Mouse (Mus musculus): ENCODE results near the gene Mpz. TPM values are rescaled to one million over a fixed set of nuclear protein-coding genes. Genes with fewer than 3 reads are reported as not detected.

The Mpz gene
- polyA plus RNA-seq, 1 experiment: 0.47 TPM

GRCm38 (mm10) chr1:171109620-171110019, 40.9 kb upstream of the Mpz start:
- TF ChIP-seq POLR2A (IDR thresholded peaks at IDR 0.05; ENCODE audit: low read depth, low read length) (no peak), CTCF (IDR thresholded peaks at IDR 0.05; ENCODE audit: extremely low read depth, insufficient read depth, insufficient read length, insufficient replicate concordance) (no peak)
- Histone ChIP-seq H3K4me3 (ENCODE audit: extremely low read depth, insufficient read depth, insufficient read length) (no peak overlapping the region), H3K36me3 (ENCODE audit: control insufficient read depth, insufficient read depth, low read length) (no peaks in the 10 kb centered on the region), H3K4me1 (ENCODE audit: control insufficient read depth, insufficient read depth, insufficient read length) (peaks cover 6% of the 10 kb centered on the region; the same call in 1 of the 2 replicates), H3K27ac (ENCODE audit: insufficient read depth, low read length) (no peak overlapping the region), H3K27me3 (ENCODE audit: control insufficient read depth, insufficient read depth, low read length) (no peaks in the 10 kb centered on the region)
- 85% methylated on average over 9 of the region's 9 CpGs for WGBS
- no peak for DNase-seq (ENCODE audit: low read depth in 1 of 2, low spot score in 2 of 2)

- Histone ChIP-seq H3K27ac (ENCODE audit: insufficient read depth, low read length) (no peak overlapping the region), H3K4me1 (ENCODE audit: control insufficient read depth, insufficient read depth, insufficient read length) (peaks cover 6% of the 10 kb centered on the region; the same call in 1 of the 2 replicates), H3K27me3 (ENCODE audit: control insufficient read depth, insufficient read depth, low read length) (no peaks in the 10 kb centered on the region), H3K4me3 (ENCODE audit: extremely low read depth, insufficient read depth, insufficient read length) (peak overlapping the region; percentile 81; the same call in 1 of the 2 replicates), H3K36me3 (ENCODE audit: control insufficient read depth, insufficient read depth, low read length) (no peaks in the 10 kb centered on the region)
- no peak for DNase-seq (ENCODE audit: low read depth in 1 of 2, low spot score in 2 of 2)
- TF ChIP-seq CTCF (IDR thresholded peaks at IDR 0.05; ENCODE audit: extremely low read depth, insufficient read depth, insufficient read length, insufficient replicate concordance) (no peak), POLR2A (IDR thresholded peaks at IDR 0.05; ENCODE audit: low read depth, low read length) (no peak)
- WGBS: 45% methylated on average over 15 of the region's 15 CpGs
Measured at GRCm38 (mm10) chr1:171110659-171111019, 39.9 kb upstream of the Mpz start.

GRCm38 (mm10) chr1:171111020-171111780, 39.3 kb upstream of the Mpz start:
- TF ChIP-seq CTCF (IDR thresholded peaks at IDR 0.05; ENCODE audit: extremely low read depth, insufficient read depth, insufficient read length, insufficient replicate concordance) (peak; percentile 95), POLR2A (IDR thresholded peaks at IDR 0.05; ENCODE audit: low read depth, low read length) (no peak)
- peak; percentile 82 to 93 for DNase-seq (ENCODE audit: low read depth in 1 of 2, low spot score in 2 of 2)

GRCm38 (mm10) chr1:171111781-171112575, 38.5 kb upstream of the Mpz start:
- H3K4me1 ChIP-seq (ENCODE audit: control insufficient read depth, insufficient read depth, insufficient read length): peaks cover 6% of the 10 kb centered on the region; the same call in 1 of the 2 replicates

More at GRCm38 (mm10) chr1:171111020-171111780, 39.3 kb upstream of the Mpz start:
- Histone ChIP-seq H3K27me3 (ENCODE audit: control insufficient read depth, insufficient read depth, low read length) (no peaks in the 10 kb centered on the region), H3K4me3 (ENCODE audit: extremely low read depth, insufficient read depth, insufficient read length) (peak overlapping the region; percentile 81), H3K27ac (ENCODE audit: insufficient read depth, low read length) (peak overlapping the region; percentile 51), H3K36me3 (ENCODE audit: control insufficient read depth, insufficient read depth, low read length) (no peaks in the 10 kb centered on the region), H3K4me1 (ENCODE audit: control insufficient read depth, insufficient read depth, insufficient read length) (peaks cover 6% of the 10 kb centered on the region; the same call in 1 of the 2 replicates)
- WGBS: under 1% methylated on average over 38 of the region's 38 CpGs

GRCm38 (mm10) chr1:171112986-171113385, 37.5 kb upstream of the Mpz start:
- H3K27ac ChIP-seq (ENCODE audit: insufficient read depth, low read length): no peak overlapping the region
- H3K36me3 ChIP-seq (ENCODE audit: control insufficient read depth, insufficient read depth, low read length): no peaks in the 10 kb centered on the region
- TF ChIP-seq POLR2A (IDR thresholded peaks at IDR 0.05; ENCODE audit: low read depth, low read length) (no peak), CTCF (IDR thresholded peaks at IDR 0.05; ENCODE audit: extremely low read depth, insufficient read depth, insufficient read length, insufficient replicate concordance) (no peak)
- 81% methylated on average over 4 of the region's 4 CpGs for WGBS
- peaks cover 6% of the 10 kb centered on the region; the same call in 1 of the 2 replicates for H3K4me1 ChIP-seq (ENCODE audit: control insufficient read depth, insufficient read depth, insufficient read length)
- no peaks in the 10 kb centered on the region for H3K27me3 ChIP-seq (ENCODE audit: control insufficient read depth, insufficient read depth, low read length)
- no peak for DNase-seq (ENCODE audit: low read depth in 1 of 2, low spot score in 2 of 2)
- no peak overlapping the region for H3K4me3 ChIP-seq (ENCODE audit: extremely low read depth, insufficient read depth, insufficient read length)

More at GRCm38 (mm10) chr1:171111781-171112575, 38.5 kb upstream of the Mpz start:
- TF ChIP-seq CTCF (IDR thresholded peaks at IDR 0.05; ENCODE audit: extremely low read depth, insufficient read depth, insufficient read length, insufficient replicate concordance) (no peak), POLR2A (IDR thresholded peaks at IDR 0.05; ENCODE audit: low read depth, low read length) (no peak)
- DNase-seq (ENCODE audit: low read depth in 1 of 2, low spot score in 2 of 2): no peak
- WGBS: 2% methylated on average over 15 of the region's 15 CpGs
- Histone ChIP-seq H3K27ac (ENCODE audit: insufficient read depth, low read length) (peak overlapping the region; percentile 51), H3K36me3 (ENCODE audit: control insufficient read depth, insufficient read depth, low read length) (no peaks in the 10 kb centered on the region), H3K27me3 (ENCODE audit: control insufficient read depth, insufficient read depth, low read length) (no peaks in the 10 kb centered on the region), H3K4me3 (ENCODE audit: extremely low read depth, insufficient read depth, insufficient read length) (peak overlapping the region; percentile 81)

- peak in 1 of 2 experiments; percentile 40 for DNase-seq (ENCODE audit: low read depth in 1 of 2, low spot score in 2 of 2)
- Histone ChIP-seq H3K4me1 (ENCODE audit: control insufficient read depth, insufficient read depth, insufficient read length) (peaks cover 6% of the 10 kb centered on the region; the same call in 1 of the 2 replicates), H3K4me3 (ENCODE audit: extremely low read depth, insufficient read depth, insufficient read length) (peak within 1 kb of the TSS; percentile 69), H3K27ac (ENCODE audit: insufficient read depth, low read length) (peak within 1 kb of the TSS; percentile 64), H3K27me3 (ENCODE audit: control insufficient read depth, insufficient read depth, low read length) (no peaks in the 10 kb centered on the region), H3K36me3 (ENCODE audit: control insufficient read depth, insufficient read depth, low read length) (no peaks in the 10 kb centered on the region)
- TF ChIP-seq POLR2A (IDR thresholded peaks at IDR 0.05; ENCODE audit: low read depth, low read length) (no peak; the same call in 1 of the 2 replicates), CTCF (IDR thresholded peaks at IDR 0.05; ENCODE audit: extremely low read depth, insufficient read depth, insufficient read length, insufficient replicate concordance) (no peak)
- under 1% methylated on average over 24 of the region's 24 CpGs for WGBS
Measured at GRCm38 (mm10) chr1:171113873-171114299, 36.6 kb upstream of the Mpz start, which contains the start of gene Cfap126. TSS of gene Cfap126 (plus strand) at chr1:171113918.
